Mouse (Mus musculus) hindlimb bud, embryonic 11.5 days (tissue): ENCODE results near the gene Smad6.
A peak's percentile ranks its signal among the peaks of the same experiment; 100 is the strongest.

Experiments
- DNase-seq: peaks from one replicate; pipeline ENCODE4 v3.0.0-alpha.2; 2012; ENCODE audit warnings: low read depth, low spot score; ENCODE audit errors: extremely low spot score

Gene Smad6

GRCm38 (mm10) chr9:63919001-63919555, 102.8 kb downstream of the Smad6 start:
- DNase-seq = no peak

GRCm38 (mm10) chr9:63918245-63918644, 103.6 kb downstream of the Smad6 start:
- DNase-seq = peak; percentile 70

GRCm38 (mm10) chr9:63916441-63916840, 105.4 kb downstream of the Smad6 start:
- no peak for DNase-seq

GRCm38 (mm10) chr9:63915976-63916375, 105.9 kb downstream of the Smad6 start:
- no peak for DNase-seq

- no peak for DNase-seq
Observed at GRCm38 (mm10) chr9:63914944-63915343, 106.9 kb downstream of the Smad6 start.

GRCm38 (mm10) chr9:63912051-63912450, 109.8 kb downstream of the Smad6 start:
- no peak for DNase-seq

- DNase-seq = peak; percentile 49
Observed at GRCm38 (mm10) chr9:63909618-63910017, 112.2 kb downstream of the Smad6 start.

- DNase-seq = no peak
Observed at GRCm38 (mm10) chr9:63904543-63904942, 117.3 kb downstream of the Smad6 start.
